Mouse (Mus musculus): ENCODE data around the gene Ldhd. TPM values are rescaled to one million over a fixed set of nuclear protein-coding genes. Genes with fewer than 3 reads are reported as not detected.
A peak's percentile ranks its signal among the peaks of the same experiment; 100 is the strongest.

Ldhd gene
- total RNA-seq, 2 experiments from 2014 or later = 9.1 to 9.3 TPM

DNA sequence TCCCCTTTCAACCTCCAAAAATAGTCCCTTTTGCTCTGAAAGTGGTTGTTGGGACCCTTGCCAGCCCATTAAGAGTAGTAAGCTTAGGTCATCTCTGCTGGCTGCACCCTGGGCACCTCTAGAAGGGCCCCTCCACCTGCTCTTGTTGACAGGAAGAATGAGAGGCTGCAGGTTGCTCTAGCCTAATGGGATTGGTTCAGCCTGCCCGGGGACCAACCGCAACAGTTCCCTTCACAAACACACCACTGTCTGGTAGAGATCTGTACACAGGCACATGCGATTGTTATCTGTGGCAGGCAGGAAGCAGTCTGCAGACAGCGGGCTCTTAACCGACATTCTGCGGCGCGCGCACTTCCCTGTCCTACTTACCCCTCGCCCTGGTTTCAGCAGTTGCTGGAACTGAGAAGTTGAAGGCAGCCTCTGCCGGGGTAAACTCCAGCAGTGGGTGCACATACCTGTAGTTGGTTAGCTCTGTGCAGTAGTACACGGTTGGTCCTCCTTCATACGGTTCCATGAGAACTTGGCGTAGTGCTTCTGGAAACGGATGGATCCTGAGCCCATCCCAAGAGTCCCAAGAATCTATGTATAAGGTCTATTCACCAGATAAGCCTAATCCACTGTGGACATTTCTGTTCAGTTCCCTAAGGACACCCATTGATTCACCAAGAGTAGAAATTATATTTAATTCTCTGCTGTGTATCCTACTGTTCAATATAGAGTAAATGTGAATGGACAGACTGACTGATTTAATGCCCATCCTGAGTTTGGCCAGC lies 34.3 kb downstream of the Ldhd start:
- no peak for DNase-seq (ENCODE audit: low spot score in 2 of 2)

DNA sequence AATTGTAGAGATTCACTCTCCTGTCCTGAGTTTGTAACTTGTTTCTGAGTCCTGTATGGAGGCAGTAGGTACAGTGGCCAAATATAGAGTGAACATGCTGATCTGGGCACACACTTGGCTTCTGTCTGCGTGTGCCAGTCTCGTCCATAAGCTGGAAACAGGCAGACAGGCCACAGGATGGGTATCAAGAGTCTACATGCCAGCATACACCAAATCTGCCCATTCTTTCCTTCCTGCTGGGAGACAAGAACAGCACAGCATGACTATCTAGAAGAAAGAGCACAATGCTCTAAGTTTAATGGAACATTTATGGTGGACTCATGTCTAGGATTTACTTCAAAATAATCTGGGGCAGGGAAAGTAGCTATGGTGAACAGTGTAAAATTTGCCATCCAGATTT lies 35.2 kb downstream of the Ldhd start:
- no peak for DNase-seq (ENCODE audit: low spot score in 2 of 2)

DNA sequence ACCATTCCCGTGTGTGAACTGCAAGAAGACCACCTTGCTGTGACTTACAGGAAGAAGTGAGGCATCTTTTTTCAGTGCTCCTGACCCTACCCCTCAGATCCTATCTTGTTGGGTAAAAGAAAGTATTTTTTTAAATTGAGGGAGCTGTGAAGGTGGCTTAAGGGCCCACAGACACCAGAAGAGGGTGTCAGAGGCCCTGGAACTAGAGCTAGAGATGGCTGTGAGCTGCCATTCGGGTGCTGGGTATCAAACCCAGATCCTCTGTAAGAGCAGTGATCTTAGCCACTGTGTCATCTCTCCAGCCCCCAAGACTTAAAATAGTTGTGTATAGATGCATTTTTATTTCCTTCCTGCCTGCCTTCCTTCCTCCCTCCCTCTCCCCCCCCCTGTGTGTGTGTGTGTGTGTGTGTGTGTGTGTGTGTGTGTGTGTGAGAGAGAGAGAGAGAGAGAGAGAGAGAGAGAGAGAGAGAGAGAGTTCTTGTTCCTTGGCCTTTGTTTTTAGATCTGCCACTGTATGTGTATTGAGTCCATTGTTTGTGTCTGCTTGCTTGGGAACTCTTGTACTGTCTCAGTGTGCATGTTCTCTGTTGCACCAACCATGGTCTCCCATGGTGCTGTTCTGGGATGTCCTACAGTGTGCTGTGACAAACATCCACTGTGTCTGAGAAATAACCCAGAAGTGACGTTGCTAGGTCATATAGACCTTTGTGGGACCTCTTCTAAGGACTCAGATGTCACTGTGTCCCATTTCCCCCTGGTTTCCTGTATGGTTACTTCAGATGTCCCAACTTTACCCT lies 35.9 kb downstream of the Ldhd start:
- no peak for DNase-seq (ENCODE audit: low spot score in 2 of 2)

DNA sequence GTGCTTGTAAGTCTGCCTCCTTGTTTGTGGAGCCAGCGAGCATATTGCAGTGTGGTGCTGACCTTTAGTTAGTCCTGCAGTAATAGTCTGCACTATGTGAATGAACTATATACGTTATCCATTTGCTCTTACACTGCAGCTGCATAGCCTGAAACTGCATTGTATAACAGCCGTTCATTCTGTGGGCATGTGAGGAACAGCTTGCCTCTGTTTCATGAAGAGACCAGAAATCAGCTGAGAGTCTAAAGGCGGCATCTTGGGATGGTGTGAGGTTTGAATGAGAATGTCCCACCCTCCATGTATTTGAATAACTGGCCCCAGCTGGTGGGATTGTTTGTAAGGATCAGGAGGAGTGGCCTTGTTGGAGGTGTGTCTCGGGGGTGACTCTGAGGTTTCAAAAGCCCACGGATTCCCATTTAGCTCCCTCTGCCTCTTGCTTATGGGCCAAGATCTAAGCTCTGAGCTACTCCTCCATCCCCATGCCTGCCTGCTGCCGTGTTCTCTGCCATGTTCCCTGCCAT lies 37.7 kb downstream of the Ldhd start:
- peak in 1 of 2 experiments; percentile 16 for DNase-seq (ENCODE audit: low spot score in 2 of 2)

DNA sequence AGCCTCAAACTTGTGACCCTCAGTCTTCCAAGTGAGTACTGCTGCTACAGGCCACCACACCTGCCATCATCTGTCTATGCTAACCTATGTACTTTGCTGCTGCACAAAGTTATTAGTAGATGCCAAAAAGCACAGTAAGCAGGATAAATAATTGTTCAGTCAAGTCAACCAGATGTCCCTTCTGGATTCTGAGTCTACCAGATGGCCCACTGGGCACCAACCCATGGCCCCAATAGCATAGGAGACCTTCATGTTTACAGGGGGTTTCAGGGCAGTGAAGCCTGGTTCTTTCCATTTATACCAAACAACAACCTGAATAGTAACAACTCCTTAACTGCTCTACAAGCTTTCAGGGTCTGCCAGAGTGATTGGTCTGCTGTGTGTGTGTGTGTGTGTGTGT lies 39.0 kb downstream of the Ldhd start:
- no peak for DNase-seq (ENCODE audit: low spot score in 2 of 2)

DNA sequence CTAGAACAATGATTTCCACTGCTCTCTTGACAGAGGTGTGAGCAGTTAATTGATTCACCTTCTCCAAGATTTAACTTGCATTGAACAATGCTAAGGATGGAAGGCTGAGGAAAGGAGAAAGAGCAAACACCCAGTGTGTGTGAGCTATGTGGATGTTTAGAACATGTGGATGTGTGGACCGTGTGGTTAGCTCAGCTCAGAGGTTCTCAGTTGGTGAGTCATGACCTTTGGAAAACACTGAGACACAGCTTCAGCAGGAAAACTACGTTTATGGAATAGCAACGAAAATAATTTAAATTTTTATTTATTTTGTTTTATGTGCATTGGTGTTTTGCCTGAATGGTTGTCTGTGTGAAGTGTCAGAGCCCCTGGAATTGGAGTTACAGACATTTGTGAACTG lies 40.0 kb downstream of the Ldhd start:
- DNase-seq (ENCODE audit: low spot score in 2 of 2) = no peak

DNA sequence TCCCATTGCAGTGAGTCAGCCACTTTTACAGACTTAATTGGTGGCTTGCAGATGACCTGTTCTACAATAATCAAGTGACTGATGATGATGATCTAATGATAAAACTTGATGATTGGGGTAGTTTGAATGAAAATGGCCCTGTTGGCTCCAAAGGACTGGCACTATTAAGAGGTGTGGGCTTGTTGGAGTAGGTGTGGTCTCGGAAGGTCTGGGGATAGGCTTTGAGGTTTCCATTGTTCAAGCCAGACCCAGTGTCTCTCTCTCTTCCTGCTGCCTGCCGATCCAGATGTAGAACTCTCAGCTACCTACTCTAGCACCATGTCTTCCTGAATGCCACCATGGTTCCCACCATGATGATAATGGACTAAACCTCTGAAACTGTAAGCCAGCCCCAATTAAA lies 41.8 kb downstream of the Ldhd start:
- no peak for DNase-seq (ENCODE audit: low spot score in 2 of 2)

DNA sequence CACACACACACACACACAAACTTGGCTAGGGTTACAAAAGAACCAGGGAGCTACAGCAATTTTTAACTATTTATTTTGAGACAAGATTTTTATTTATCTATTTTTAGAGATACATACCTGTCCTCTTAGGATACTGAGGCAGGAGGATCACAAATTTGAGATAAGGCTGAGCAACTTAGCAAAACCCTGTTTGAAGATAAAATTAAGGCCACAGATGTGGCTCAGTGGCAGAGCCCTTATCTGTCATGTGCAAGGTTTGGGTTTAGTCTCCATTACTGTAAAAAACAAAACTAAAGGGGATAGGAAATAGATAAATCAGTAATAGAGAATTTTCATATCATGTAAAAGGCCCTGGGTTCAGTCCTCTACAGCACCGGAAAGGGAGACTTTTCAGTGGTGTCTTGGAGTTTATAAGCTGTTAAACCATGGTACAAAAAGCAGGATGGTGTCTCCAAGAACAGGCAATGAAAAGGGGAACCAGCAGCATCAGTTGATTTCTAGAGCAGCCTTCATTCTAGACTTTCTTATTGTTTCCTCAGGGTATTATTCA lies 42.6 kb downstream of the Ldhd start:
- DNase-seq (ENCODE audit: low spot score in 2 of 2) = no peak

DNA sequence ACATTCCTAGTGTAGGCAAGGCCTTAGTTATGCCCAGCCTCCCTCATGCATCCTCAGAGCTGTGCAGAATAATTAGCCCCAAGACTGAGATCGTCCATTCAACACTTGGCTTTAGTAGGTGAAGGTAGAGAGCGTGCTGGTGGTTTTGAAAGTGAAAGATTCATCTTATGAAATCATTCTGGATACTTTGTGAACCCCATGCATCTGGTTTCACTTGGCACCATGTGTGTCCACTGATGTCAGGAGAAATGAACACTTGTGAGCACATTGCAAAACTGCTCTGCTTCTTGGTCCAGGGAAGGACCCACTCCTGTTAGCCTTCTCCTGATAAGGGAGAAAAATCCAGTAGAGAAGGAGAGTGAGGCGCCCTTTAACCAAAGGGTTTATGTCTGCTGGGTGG lies 45.2 kb downstream of the Ldhd start:
- DNase-seq (ENCODE audit: low spot score in 2 of 2) = no peak

DNA sequence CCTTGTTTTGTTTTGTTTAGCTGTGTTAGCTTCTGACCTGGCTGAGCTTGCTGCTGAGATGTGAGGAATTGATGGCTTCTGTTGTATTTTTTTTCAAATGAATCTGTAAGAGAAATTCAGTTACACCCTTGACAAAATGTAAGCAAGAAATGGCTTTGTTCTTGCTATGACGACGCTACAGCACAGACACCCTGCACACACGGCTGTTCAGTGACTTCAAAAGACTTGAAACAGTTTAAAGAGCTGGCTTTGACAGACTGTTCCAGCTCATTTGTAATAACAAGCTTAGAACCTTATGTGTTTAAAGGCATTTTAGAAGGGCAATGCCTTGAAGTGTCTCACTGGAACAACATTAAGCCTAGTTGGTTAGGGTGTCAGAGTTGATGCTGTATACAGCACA lies 47.8 kb downstream of the Ldhd start:
- no peak for DNase-seq (ENCODE audit: low spot score in 2 of 2)

DNA sequence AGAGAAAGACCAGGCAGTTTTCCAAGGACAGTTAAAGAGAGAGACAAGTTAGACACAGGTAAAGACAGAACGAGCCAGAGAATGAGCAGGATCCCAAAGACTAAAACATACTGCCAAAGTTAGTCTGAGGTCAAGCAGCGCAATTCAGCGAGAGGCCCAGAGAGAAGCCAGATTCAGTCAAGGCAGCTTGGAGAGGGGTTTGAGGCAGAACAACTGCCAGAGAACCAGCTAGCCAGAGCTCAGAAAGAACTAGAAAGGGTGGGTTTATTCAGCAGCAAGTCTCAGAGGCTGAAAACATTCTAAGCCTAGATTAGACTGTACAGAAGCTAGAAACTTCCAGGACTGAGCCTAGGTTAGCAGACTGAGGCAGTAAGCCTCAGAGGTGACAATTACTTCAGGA lies 49.9 kb downstream of the Ldhd start:
- DNase-seq (ENCODE audit: low spot score in 2 of 2) = no peak

DNA sequence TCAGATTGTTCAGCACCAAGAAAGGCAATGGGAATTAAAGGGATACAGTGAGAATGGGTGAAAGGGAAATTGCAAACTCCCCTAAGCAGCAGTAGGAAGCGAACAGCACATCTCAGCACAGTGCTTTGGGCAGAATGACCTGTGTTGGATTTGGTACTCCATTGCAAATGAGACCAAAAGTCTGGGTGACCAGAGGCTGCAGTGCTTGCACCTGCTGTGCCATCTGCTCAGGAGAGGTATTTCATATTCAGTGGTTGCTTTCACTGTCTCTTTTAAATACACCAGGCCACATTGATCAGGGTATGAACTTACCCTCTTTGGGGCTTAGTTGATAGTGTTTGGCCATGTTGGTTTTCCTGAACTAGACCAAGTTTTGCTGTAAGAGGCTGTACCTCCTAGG lies 50.9 kb downstream of the Ldhd start:
- DNase-seq (ENCODE audit: low spot score in 2 of 2) = no peak

DNA sequence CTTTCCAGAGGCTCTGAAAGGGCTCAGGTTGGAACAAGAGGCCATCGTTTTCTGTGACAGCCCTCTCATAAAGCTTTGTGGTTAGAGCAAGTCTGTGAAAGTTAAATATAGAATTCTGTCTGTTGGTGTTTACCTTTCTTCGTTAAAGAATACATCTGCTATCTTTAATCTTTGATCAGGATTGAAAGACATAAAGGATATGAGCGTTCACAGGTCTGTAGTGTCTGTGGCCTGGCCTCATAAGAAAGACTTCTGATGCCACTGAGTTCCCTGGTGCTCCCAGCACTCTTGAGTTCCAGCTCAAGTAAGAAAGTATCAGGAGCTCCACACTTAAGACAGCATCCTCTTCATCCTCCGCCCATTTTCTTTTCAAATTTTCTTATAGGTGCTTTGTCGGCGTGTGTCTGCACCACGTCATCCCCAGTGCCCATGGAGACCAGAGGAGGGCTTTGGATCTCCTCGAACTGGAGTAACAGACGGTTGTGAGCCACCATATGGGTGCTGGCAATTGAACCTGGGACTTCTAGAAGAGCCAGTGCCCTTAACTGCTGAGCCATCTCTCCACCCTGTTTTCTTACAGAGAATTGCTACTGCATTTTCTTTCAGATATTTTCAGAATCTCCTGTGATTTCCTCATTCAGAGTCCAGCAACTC lies 52.2 kb downstream of the Ldhd start:
- no peak for DNase-seq (ENCODE audit: low spot score in 2 of 2)

DNA sequence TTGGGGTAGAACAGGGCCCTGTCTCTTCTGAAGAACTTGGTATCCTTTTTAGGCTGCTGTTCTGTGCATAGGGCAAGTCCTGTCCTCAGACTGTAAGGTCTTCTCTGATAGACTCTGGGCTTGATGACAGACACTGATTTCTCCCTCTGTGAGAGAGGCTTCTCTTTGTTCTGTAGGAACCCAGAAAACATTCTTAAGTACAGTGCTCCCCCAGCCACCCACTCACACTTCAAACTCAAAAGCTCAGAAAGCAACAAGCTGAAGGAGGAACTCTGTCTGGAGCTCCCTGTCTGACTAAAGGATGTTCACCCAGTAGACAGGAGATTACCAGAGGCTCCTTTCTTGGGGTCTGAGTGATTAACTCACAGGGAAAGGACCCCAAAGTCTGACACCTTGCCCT lies 53.7 kb downstream of the Ldhd start:
- peak in 1 of 2 experiments; percentile 33 for DNase-seq (ENCODE audit: low spot score in 2 of 2)

DNA sequence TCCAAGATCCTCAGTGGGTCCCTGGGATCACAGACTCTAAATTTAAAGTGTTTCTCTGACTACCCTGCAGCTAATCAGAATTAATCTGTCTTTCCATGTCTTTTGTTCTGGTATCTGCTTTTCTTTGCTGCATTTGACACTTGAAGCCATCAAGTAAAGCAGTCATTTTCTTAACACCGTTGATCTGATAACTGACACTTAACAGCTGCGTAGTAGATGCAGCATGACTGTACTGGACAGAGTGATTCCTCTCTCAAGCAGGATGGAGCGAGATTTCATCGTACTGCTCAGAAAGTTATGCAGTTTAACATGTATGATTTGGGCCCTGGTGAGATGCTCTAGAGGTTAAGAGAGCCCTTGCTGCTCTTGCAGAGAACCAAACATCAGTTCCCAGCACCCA lies 54.7 kb downstream of the Ldhd start:
- no peak for DNase-seq (ENCODE audit: low spot score in 2 of 2)

DNA sequence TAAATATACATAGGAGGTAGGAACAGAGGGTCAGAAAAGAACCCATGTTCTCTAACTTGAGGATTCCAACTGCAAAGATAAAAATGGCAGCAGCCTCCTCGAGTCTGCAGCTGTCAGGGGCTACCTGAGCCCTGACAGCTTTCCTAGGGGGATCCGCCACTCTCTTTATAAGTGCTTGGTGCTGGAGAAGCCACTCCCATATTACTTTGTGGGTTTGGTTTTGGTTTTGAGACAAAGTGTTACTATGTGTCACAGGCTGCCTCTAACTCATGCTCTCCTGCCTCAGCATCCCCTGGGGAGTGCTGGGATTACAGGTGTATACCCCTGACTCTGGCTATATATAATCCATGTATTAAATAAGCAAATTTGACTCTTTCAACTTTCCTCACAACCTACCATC lies 56.2 kb downstream of the Ldhd start:
- no peak for DNase-seq (ENCODE audit: low spot score in 2 of 2)

Other genes with a start within 250 kb of the Ldhd start
- gene Fa2h, start 236.6 kb downstream of the Ldhd start, total RNA-seq (2021) = 10 to 100 TPM; 12.2 to 14.6 TPM
- 10 to 100 TPM; 18.1 to 20.0 TPM for gene Wdr59, start 108.3 kb downstream of the Ldhd start, total RNA-seq (2021)
- 100 to 1,000 TPM; 144 to 151 TPM for gene Znrf1, start 94.3 kb downstream of the Ldhd start, total RNA-seq (2021)
- 10 to 100 TPM; 21.0 to 23.3 TPM for gene Zfp1, start 13.0 kb upstream of the Ldhd start, total RNA-seq (2021)
- gene Ctrb1, start 60.6 kb upstream of the Ldhd start, total RNA-seq (2021) = not detected
- gene Bcar1, start 113.4 kb upstream of the Ldhd start, total RNA-seq (2021) = 10 to 100 TPM; 51.1 to 51.3 TPM
- gene Cfdp1, start 223.9 kb upstream of the Ldhd start, total RNA-seq (2021) = 10 to 100 TPM; 80.1 to 85.3 TPM
- gene Tmem170, start 246.4 kb upstream of the Ldhd start, total RNA-seq (2021) = 1 to 10 TPM; 4.1 to 4.2 TPM

All from left cerebral cortex, adult 18-20 months (tissue).